Mouse (Mus musculus) liver, embryonic 16.5 days (tissue): ENCODE results near the gene C2cd5. TPM values are rescaled to one million over a fixed set of nuclear protein-coding genes. Genes with fewer than 3 reads are reported as not detected.
"Not testable (repeated sequence)": the region's sequence is repeated elsewhere in the genome, so short reads cannot be mapped to it uniquely, and the experiment has no call there.

Experiments
- ATAC-seq: fragments of 200-750 bp; cut with Nextera tagmentation; 2 replicates; pipeline ENCODE4 v1.8.0; 2017; ENCODE audit warnings: low read depth, mild to moderate bottlenecking, moderate number of reproducible peaks, moderate library complexity
- H3K27ac ChIP-seq: fragments of 300-500 bp; sonication (generic); 2 replicates; pipeline ENCODE4 v1.5.1; 2014; ENCODE audit warnings: mild to moderate bottlenecking, low read length
- H3K27me3 ChIP-seq: fragments of 300-500 bp; sonication (generic); 2 replicates; pipeline ENCODE4 v1.6.1; 2014; ENCODE audit warnings: low read depth, low read length, mixed read lengths; ENCODE audit not compliant: control insufficient read depth, insufficient read depth
- H3K36me3 ChIP-seq: fragments of 300-500 bp; sonication (generic); 2 replicates; pipeline ENCODE4 v1.6.1; 2014; ENCODE audit warnings: mild to moderate bottlenecking; ENCODE audit not compliant: control insufficient read depth, insufficient read depth
- H3K4me1 ChIP-seq: fragments of 300-500 bp; sonication (generic); 2 replicates; pipeline ENCODE4 v1.6.1; 2014; ENCODE audit warnings: low read depth, low read length, mixed read lengths; ENCODE audit not compliant: control insufficient read depth
- H3K4me2 ChIP-seq: fragments of 300-500 bp; sonication (generic); 2 replicates; pipeline ENCODE4 v1.6.1; 2014; ENCODE audit warnings: low read depth, low read length, mixed read lengths
- H3K4me3 ChIP-seq: fragments of 300-500 bp; sonication (generic); 2 replicates; pipeline ENCODE4 v1.5.1; 2014; ENCODE audit warnings: low read depth, mild to moderate bottlenecking, low read length
- H3K9ac ChIP-seq: fragments of 300-500 bp; sonication (generic); 2 replicates; pipeline ENCODE4 v1.6.1; 2014; ENCODE audit warnings: low read depth, low read length
- H3K9me3 ChIP-seq: fragments of 300-500 bp; sonication (generic); replicated peaks from 2 replicates; pipeline ENCODE4 v1.6.1; 2016; ENCODE audit warnings: low read length; ENCODE audit not compliant: control insufficient read depth
- WGBS: fragments of 180-500 bp; shearing (Covaris S2); extraction: QIAGEN DNeasy Blood & Tissue Kit; methylation state at CpG from one replicate; pipeline ENCODE4 v1.1.7; 2014; ENCODE audit not compliant: insufficient replicate concordance; 5-methylcytosine and 5-hydroxymethylcytosine counted together
- polyA plus RNA-seq: library from polyadenylated mRNA; unstranded; fragments of >200 nt; fragmentation: Nextera tagmentation; extraction: Ambion mirVana; gene quantifications from 2 replicates; pipeline ENCODE4 v1.2.1, GENCODE M21; 2015

Gene C2cd5
- polyA plus RNA-seq, 1 experiment from 2014 or later, result 18.5 TPM

DNA sequence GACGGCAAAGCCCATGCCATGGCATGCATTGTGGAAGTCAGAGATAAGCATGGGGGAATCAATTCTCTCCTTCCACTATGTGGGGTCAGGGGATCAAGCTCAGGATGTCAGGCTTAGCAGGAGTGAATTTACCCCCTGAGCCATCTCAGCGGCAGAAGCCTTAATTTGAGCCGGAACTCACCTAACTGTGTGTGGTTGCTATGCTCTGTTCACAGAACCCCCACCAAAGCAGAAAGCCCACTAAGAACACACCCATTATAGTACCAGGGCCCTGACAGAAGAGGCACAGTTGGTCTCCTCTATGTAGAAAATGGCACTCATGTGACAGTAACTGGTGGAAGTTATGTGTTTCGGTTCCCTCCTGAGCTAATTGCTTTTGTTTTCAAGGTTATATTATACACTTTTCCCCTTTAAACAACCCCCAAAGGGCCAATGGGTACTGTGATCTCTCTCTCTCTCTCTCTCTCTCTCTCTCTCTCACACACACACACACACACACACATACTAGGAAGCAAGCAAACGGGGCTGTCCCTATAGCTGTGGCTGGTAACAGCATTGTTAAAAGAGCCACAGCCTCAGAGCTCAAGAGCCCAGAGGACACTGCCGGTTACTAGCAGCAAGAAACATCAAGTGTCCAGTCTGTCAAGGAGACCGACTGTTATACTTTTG is 108.4 kb downstream of the C2cd5 start:
- no peaks in the 10 kb centered on the region for H3K36me3 ChIP-seq
- no peaks in the 10 kb centered on the region for H3K27me3 ChIP-seq
- H3K4me1 ChIP-seq, result no peaks in the 10 kb centered on the region
- H3K4me2 ChIP-seq, result no peak overlapping the region
- 44% methylated on average over 7 of the region's 7 CpGs for WGBS
- no peak for ATAC-seq
- H3K9ac ChIP-seq, result no peak overlapping the region
- no peak overlapping the region for H3K4me3 ChIP-seq
- no peaks in the 10 kb centered on the region for H3K9me3 ChIP-seq
- H3K27ac ChIP-seq, result no peak overlapping the region

DNA sequence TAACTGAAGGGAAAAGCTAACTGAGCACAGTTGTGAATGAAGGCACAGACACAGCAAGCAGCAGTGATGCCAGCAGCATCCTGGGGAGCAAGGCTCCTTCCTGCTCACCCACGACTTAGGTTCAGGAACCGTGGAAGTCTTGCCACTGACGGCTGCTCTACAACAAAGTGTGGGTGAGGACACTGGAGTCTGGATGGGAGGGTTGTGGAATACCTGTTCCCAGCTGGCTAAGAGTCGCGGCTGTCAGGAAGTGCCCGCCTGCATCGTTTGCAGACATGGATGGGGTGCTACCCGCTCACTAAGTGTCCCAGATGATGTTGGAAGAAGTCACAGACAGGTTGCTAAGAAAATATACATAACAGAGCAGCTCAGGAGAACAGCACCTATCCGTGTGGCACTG is 109.4 kb downstream of the C2cd5 start:
- Histone ChIP-seq H3K27me3 (no peaks in the 10 kb centered on the region), H3K9ac (no peak overlapping the region), H3K4me1 (no peaks in the 10 kb centered on the region), H3K4me2 (no peak overlapping the region), H3K27ac (no peak overlapping the region), H3K9me3 (no peaks in the 10 kb centered on the region), H3K4me3 (no peak overlapping the region), H3K36me3 (no peaks in the 10 kb centered on the region)
- ATAC-seq, result no peak
- WGBS, result 61% methylated on average over 9 of the region's 9 CpGs

DNA sequence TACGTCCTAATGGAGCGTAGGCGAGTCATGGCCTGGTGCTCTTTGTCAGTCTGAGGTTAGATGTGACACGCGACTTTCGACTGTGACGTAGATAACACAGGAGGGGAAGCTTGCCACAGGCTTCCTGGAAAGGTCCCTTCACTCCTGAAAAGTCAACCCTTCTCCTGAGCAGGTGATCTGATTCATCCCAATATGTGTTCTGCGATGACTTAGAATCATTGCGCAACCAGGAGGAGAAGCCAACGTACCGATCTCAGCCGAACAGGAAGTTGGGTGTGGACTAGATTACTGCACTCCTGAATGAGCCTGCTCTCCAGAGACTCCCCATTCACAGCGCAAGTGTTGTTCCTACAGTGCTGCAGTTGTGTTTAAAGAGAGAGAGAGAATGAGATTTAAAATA is 110.4 kb downstream of the C2cd5 start:
- ATAC-seq, result no peak
- no peak overlapping the region for H3K9ac ChIP-seq
- no peak overlapping the region for H3K4me2 ChIP-seq
- no peaks in the 10 kb centered on the region for H3K4me1 ChIP-seq
- no peaks in the 10 kb centered on the region for H3K27me3 ChIP-seq
- no peaks in the 10 kb centered on the region for H3K9me3 ChIP-seq
- WGBS, result 36% methylated on average over 13 of the region's 13 CpGs
- H3K27ac ChIP-seq, result no peak overlapping the region
- no peak overlapping the region for H3K4me3 ChIP-seq
- no peaks in the 10 kb centered on the region for H3K36me3 ChIP-seq

DNA sequence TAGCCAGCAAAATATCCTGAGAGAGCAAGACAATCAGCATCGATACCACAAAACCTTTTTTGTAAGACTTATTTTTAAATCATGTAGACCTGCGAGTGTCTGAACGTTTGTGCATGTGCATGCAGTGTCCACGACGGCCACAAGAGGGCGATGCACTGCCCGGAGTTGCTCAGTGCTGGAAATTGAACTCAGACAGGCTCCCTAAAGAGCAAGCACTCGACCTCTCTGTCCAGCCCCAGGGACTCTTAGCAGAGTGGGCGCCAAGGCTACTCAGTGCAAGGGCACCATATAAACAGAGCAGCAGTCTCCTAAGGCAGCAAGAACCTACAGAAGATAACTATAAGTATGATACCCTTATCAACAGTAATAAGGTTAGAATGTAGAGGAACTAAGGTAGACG is 111.2 kb downstream of the C2cd5 start:
- Histone ChIP-seq H3K4me3 (no peak overlapping the region), H3K27me3 (no peaks in the 10 kb centered on the region), H3K4me1 (no peaks in the 10 kb centered on the region), H3K9ac (no peak overlapping the region), H3K9me3 (no peaks in the 10 kb centered on the region), H3K36me3 (no peaks in the 10 kb centered on the region), H3K27ac (no peak overlapping the region), H3K4me2 (no peak overlapping the region)
- ATAC-seq, result peak; percentile 19; the same call in 1 of the 2 replicates
- WGBS, result 12% methylated on average over 10 of the region's 10 CpGs

DNA sequence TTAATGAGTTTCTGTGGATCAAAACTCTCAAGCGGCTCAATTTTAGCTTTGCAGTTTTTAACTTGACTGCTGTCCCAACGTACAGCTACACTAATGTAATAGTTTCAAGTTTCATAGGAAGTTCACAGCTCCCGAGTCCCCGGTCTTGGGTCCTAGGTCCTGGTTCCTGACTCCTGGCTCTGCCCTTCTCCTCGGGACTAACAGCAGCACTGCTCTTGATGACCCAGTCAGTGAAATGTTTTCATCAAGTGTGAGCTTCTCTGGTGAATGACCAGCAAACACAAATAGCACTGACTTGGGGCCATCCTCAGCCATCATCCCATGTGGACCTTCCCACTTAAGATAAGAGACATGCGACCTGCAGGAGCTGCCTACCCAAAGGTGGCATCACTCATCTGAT is 111.7 kb downstream of the C2cd5 start:
- no peak overlapping the region for H3K27ac ChIP-seq
- no peaks in the 10 kb centered on the region for H3K36me3 ChIP-seq
- ATAC-seq, result no peak
- H3K9me3 ChIP-seq, result no peaks in the 10 kb centered on the region
- no peak overlapping the region for H3K9ac ChIP-seq
- no peak overlapping the region for H3K4me3 ChIP-seq
- H3K27me3 ChIP-seq, result no peaks in the 10 kb centered on the region
- 55% methylated on average over 6 of the region's 6 CpGs for WGBS
- H3K4me1 ChIP-seq, result no peaks in the 10 kb centered on the region
- H3K4me2 ChIP-seq, result no peak overlapping the region

DNA sequence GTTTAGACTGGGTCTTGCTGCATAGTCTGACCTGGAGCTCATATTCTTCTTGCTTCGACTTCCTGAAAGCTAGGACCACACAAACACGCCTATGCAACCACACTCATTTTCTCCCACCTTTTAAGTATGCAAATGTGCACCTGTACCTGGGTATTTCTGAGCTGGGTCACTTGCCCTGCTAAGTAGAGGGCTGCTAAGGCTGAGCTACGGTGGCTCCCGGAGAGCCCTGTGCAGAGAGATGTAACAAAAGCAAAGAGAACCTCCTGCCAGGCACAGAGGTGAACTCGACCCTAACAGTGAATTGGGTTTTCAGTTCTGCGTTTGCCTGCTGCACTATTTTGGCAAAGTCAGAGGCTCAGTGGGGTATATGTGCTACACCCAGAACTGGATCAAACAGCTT is 112.3 kb downstream of the C2cd5 start:
- ATAC-seq, result no peak
- H3K27ac ChIP-seq, result no peak overlapping the region
- no peaks in the 10 kb centered on the region for H3K4me1 ChIP-seq
- H3K4me3 ChIP-seq, result no peak overlapping the region
- H3K9ac ChIP-seq, result no peak overlapping the region
- H3K4me2 ChIP-seq, result no peak overlapping the region
- no peaks in the 10 kb centered on the region for H3K9me3 ChIP-seq
- no peaks in the 10 kb centered on the region for H3K27me3 ChIP-seq
- 54% methylated on average over 6 of the region's 6 CpGs for WGBS
- H3K36me3 ChIP-seq, result no peaks in the 10 kb centered on the region

DNA sequence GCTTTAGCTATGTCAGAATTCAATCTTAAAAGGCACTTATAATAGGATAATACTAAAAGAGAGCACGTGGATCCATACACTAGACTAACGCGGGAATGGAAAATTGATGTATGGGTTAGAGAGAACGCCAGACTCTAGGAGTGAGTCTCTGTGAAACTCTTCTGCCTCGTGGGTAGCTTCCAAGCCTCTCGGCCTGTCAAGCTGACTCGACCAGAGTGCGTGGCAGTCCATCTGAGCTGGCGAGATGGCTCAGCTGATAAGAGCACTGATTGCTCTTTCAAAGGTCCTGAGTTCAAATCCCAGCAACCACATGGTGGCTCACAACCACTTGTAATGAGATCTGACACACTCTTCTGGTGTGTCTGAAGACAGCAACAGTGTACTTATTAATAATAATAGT is 113.2 kb downstream of the C2cd5 start:
- not testable (repeated sequence) for H3K27me3 ChIP-seq, H3K36me3 ChIP-seq, H3K9me3 ChIP-seq, H3K4me3 ChIP-seq, H3K4me1 ChIP-seq, H3K27ac ChIP-seq, H3K4me2 ChIP-seq, H3K9ac ChIP-seq, ATAC-seq
- 63% methylated on average over 9 of the region's 9 CpGs for whole genome bisulfite sequencing

DNA sequence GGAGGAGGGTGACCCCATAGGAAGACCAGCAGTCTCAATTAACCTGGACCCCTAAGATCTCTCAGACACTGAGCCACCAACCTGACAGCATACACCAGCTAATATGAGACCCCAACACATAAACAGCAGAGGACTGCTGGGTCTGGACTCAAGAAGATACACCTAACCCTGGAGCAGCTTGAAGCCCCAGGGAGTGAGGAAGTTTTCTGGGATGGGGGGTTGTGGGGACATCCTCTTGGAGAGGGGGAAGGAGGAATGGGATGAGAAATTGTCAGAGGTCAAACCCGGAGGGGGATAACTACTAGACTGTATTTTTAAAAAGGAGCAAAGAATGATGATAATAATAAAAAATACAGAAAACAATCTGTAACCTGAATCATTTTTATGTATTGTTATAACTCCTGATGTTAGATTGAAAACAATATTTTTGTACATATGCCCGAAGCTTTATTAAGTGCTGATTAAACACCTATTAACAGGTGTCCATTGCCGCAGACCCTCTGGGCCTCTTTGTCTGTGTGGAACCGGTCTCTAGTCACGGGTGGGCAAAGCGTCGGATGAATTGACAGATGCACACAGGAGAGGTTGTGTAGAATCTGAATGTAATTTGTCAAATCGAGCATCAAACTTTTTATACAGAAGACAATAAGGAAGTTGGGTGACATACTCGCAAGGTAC is 114.2 kb downstream of the C2cd5 start:
- H3K4me2 ChIP-seq, H3K27me3 ChIP-seq, H3K27ac ChIP-seq, H3K4me1 ChIP-seq, H3K9me3 ChIP-seq, H3K36me3 ChIP-seq, H3K4me3 ChIP-seq, H3K9ac ChIP-seq, ATAC-seq: not testable (repeated sequence)
- WGBS, result 78% methylated on average over 9 of the region's 9 CpGs
